Mouse (Mus musculus) lung, postnatal 36 days (tissue): ENCODE data around the gene Slc16a10.
A peak's percentile ranks its signal among the peaks of the same experiment; 100 is the strongest.

Experiments used
- DNase-seq: peaks from one replicate; pipeline ENCODE4 v3.0.0; 2022; ENCODE audit warnings: mixed read lengths

Slc16a10 gene

DNA sequence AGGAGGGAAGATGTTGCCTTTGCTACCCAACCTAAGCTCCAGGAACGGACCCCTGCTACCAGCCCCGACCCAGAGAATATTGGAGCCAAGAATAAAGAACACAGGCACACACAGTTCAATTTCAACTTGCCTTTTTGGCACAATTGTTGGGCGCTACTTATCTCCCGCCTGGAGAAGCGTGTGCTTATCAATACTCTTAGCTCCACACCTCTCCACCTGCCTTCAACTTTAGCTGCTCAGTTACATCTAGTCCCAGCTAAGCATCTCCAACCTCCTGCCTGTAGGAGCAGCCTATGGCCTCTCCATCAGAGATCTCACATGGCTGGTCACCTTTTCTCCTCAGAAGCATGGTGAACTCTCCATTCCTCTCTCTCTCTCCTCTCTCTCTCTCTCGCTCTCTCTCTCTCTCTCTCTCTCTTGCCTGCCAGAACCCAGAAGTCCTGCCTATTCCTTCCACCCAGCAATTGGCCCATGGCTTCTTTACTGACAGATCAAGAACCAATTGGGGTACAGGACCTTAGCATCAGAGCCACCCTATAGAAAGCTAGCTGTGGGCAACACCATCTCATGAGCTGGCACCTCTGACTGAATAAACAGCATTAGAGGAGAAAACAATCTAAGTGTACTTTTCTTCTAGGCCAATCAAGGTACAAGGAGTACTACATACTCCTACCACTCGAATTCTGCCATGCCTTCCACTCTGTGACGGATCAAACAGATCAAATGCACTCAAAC lies 5.4 kb upstream of the Slc16a10 start:
- DNase-seq, result no peak

- peak; percentile 19 for DNase-seq
These were observed 4.4 kb upstream of the Slc16a10 start for GRCm38 (mm10) chr10:40146451-40146850.

GRCm38 (mm10) chr10:40144815-40145214 lies 2.8 kb upstream of the Slc16a10 start:
- DNase-seq, result no peak

GRCm38 (mm10) chr10:40141016-40141851 lies 824 bp downstream of the Slc16a10 start:
- DNase-seq, result no peak

DNA sequence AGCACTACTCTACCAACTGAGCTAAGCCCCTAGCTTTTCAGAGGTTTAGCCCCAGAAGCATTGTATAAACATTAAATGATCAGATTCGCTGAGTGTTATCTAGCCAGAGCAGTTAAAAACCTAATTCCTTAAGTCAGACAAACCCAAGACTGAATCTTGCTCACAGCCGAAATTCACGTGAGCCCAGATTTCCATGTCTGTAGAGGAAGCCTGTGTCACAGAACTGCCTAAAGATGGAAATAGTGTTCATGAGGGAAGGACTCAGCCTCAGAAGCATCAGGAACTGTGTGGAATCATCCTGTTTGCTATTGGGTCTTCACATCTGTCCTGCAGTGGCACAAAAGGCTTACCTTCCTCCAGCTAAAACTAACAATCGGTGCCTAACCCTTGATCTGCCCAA lies 2.4 kb downstream of the Slc16a10 start:
- DNase-seq, result no peak

- DNase-seq, result peak; percentile 23
These were observed 6.0 kb downstream of the Slc16a10 start for GRCm38 (mm10) chr10:40135807-40136778.

- DNase-seq, result no peak
These were observed 7.2 kb downstream of the Slc16a10 start for GRCm38 (mm10) chr10:40134906-40135305.

DNA sequence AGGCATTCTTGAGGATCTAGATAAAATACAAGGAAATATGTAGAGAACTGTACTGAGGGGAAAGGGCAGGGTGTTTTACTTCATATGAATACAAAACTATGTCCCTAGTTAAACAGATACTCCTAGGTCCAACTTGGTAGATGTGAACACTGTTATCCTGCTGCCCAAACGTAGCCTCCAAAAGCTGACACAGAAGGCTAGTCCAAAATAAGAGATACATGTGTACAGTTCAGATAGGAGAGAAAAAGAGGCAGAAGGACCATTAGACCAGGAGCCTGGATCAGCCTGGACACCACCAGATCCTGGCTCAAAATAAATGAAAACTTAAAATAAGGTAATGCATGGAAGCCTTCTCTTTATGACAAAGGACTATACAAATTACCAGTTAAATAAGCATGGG lies 8.4 kb downstream of the Slc16a10 start:
- no peak for DNase-seq

GRCm38 (mm10) chr10:40131690-40132418 lies 10.2 kb downstream of the Slc16a10 start:
- no peak for DNase-seq

DNA sequence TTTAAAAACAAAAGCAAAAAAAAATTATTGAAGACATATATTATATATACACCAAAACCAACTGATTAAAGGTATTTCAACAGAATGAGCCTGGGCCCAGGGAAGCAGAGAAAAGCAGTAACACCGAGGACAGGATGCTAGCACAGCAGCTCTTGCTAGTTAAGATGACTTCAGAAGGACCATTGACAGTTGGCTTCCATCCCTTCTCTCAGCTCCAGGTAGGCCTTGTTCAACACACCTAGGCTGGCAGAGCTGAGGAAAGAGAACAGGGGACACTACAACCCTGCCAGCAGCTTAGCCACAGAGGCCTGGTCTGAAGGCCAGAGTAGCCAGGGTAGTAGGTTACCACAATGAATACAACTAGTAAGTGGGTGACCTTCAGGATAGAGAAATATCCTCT lies 11.9 kb downstream of the Slc16a10 start:
- DNase-seq, result no peak

- DNase-seq, result no peak
These were observed 12.9 kb downstream of the Slc16a10 start for GRCm38 (mm10) chr10:40129134-40129533.

DNA sequence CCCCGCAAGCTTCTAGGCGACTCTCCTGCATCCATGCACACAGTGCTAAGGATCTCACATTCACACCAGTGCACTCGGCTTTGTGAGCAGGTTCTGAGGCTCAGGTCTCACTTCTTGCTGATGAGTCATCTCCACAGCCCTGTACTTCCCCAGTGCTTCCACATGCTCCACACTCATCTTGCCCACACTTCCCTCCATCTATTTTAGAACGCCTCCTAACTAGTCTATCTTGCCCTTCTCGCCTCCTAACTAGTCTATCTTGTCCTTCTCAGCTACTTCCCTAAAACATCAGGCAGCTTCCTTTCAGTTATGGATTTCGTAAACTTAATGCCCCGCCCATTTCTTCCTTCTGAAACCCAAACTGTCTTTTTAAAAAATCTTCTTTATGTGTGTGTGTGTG lies 13.6 kb downstream of the Slc16a10 start:
- DNase-seq, result peak; percentile 62

GRCm38 (mm10) chr10:40125200-40125599 lies 16.9 kb downstream of the Slc16a10 start:
- DNase-seq, result peak; percentile 74

GRCm38 (mm10) chr10:40124570-40124969 lies 17.5 kb downstream of the Slc16a10 start:
- no peak for DNase-seq

DNA sequence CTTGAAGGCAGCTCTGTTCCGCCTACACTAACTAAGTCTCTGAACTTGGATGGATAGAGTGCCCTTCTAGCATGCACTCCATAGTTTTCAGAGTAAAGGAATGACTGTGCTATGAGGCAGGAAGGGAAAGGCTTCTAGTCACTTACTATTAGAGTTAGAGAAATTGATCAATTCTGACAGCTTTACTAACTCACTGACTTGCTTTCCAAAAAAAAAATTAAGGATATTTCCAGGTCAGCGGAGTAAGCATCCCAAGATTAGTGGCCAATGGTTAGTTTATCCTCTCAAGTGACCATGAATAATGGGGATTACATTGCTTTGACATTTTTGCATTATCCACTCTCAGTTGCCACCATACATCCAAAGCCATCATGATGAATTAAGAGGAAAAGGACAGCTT lies 18.0 kb downstream of the Slc16a10 start:
- no peak for DNase-seq

DNA sequence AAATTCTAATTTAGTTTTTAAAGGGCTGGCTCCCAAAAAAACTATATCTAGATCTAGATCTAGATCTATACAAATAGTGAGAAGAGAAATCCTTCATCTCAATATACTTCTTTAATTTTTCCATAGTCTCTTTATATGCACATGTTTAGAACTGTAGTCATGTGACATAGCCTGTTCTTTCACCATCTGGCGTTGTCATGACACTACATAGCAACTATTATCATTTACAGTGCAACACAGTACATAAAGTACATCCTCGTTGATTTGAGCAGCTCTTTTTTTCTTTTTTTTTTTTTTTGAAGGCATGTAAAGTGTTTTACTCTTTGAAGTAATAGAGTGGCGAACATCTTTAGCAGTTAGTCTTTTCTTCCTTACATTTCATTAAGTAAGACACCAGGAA lies 22.6 kb downstream of the Slc16a10 start:
- peak; percentile 16 for DNase-seq

GRCm38 (mm10) chr10:40118743-40119387 lies 23.2 kb downstream of the Slc16a10 start:
- DNase-seq, result no peak

GRCm38 (mm10) chr10:40113517-40114085 lies 28.5 kb downstream of the Slc16a10 start:
- DNase-seq, result peak; percentile 38

- DNase-seq, result no peak
These were observed 29.8 kb downstream of the Slc16a10 start for GRCm38 (mm10) chr10:40112256-40112655.

DNA sequence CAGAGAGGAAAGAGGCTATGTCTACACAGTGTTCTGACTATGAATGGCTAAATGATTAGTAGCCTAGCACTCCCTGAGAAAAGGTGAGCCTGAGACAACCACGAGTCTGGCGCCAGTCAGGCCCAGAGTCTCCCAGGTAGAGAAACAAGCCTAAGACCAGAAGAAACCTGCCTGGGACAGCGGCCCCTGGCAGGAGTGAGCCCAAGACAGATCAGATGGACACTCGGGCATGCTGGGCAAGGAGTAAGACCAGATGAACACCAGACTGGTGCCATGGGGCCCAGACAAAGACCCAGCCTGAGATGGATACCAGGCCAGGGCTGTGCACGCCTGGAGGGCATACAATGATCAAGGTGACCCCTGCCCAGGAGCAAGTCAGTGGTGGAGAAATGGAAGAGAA lies 32.5 kb downstream of the Slc16a10 start:
- no peak for DNase-seq

DNA sequence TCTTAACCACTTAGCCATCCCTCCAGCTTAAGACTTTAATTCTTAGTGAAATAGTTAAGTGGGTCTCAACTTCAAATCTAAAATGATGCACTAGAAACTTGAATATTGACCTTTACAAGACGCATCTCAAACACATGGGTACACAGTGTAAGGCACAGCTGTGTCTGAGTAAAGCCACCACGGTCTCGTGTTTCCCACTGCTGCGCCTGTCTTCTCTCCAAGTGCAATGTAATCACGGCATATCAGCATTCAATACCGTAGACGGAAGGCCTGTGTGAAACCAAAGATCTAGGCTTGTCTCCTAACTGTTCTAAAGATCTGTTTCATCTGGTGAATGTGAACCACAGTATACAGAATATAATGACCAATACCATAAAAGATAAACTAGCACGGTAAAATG lies 33.1 kb downstream of the Slc16a10 start:
- no peak for DNase-seq
